In genomic region chr8:61177680-61178593, GRCm38 (mm10) we compare ENCODE assay signal across 22 mouse cellular contexts. TPM values are rescaled to one million over a fixed set of nuclear protein-coding genes. Genes with fewer than 3 reads are reported as not detected.
A peak's percentile ranks its signal among the peaks of the same experiment; 100 is the strongest.
DNase-seq lines count a peak whose midpoint lies in the region; ATAC-seq and TF ChIP-seq lines count a peak whose summit lies in the region.
"Had no signal": no experiment of that assay in that cellular context is flagged by ENCODE, and none has a peak within 500 bp of the region (broad histone marks: within the 10 kb centered on the region; RNA-seq: fewer than 3 reads in every experiment).

No protein-coding gene starts in this region.

- no peak overlapping the region for H3K4me2 ChIP-seq in midbrain, embryonic 15.5 days
- H3K4me2 ChIP-seq in midbrain, embryonic 14.5 days (ENCODE audit: low read length), result no peak overlapping the region
- no peak overlapping the region for H3K4me2 ChIP-seq in lung, postnatal 0 days (replicated peaks; ENCODE audit: low read depth, low read length)
- H3K4me2 ChIP-seq: hindbrain, embryonic 12.5 days; neural tube, embryonic 12.5 days had no signal

- H3K9me3 ChIP-seq in midbrain, embryonic 15.5 days, result no peaks in the 10 kb centered on the region
- H3K9me3 ChIP-seq in midbrain, embryonic 14.5 days (ENCODE audit: control insufficient read depth, low read length), result no peaks in the 10 kb centered on the region
- H3K9me3 ChIP-seq in lung, postnatal 0 days (ENCODE audit: low read length), result no peaks in the 10 kb centered on the region
- H3K9me3 ChIP-seq: heart, embryonic 10.5 days; hindbrain, embryonic 12.5 days; neural tube, embryonic 12.5 days had no signal

- WGBS in midbrain, embryonic 15.5 days, result 68% methylated on average over 12 of the region's 12 CpGs
- WGBS in midbrain, embryonic 14.5 days, result 73% methylated on average over 12 of the region's 12 CpGs
- 56% methylated on average over 12 of the region's 12 CpGs for WGBS in lung, postnatal 0 days

- H3K9ac ChIP-seq in midbrain, embryonic 15.5 days, result no peak overlapping the region
- no peak overlapping the region for H3K9ac ChIP-seq in midbrain, embryonic 14.5 days (replicated peaks; ENCODE audit: low read length)
- H3K9ac ChIP-seq in lung, postnatal 0 days (replicated peaks; ENCODE audit: low read depth), result no peak overlapping the region
- H3K9ac ChIP-seq: hindbrain, embryonic 12.5 days; neural tube, embryonic 12.5 days had no signal

- no peaks in the 10 kb centered on the region for H3K36me3 ChIP-seq in midbrain, embryonic 15.5 days (replicated peaks)
- H3K36me3 ChIP-seq in midbrain, embryonic 14.5 days (ENCODE audit: control insufficient read depth, insufficient read depth, low read length), result no peaks in the 10 kb centered on the region
- no peaks in the 10 kb centered on the region for H3K36me3 ChIP-seq in lung, postnatal 0 days (ENCODE audit: insufficient read depth, low read length)
- H3K36me3 ChIP-seq: heart, embryonic 10.5 days; hindbrain, embryonic 12.5 days; neural tube, embryonic 12.5 days had no signal

- peak; percentile 65; the same call in 1 of the 2 replicates for ATAC-seq in midbrain, embryonic 15.5 days (replicated peaks)
- no peak for ATAC-seq in midbrain, embryonic 14.5 days (ENCODE audit: low FRiP score, low TSS enrichment)
- no peak for ATAC-seq in lung, postnatal 0 days
- ATAC-seq: activated CD4-positive, CD25-positive, alpha-beta regulatory T cell, adult 4 months; intestine, embryonic 16.5 days; Patski had no signal

- intact Hi-C loops in gastrocnemius, adult 2 months (cut with DNase I), result no loop called here
- intact Hi-C loops in gastrocnemius, postnatal 36 days (cut with DNase I), result no loop called here
- intact Hi-C loops in left cerebral cortex, postnatal 14 days (cut with DNase I), result no loop called here

- no peak for TF ChIP-seq CTCF in gastrocnemius, adult 2 months (IDR thresholded peaks at IDR 0.05)
- TF ChIP-seq CTCF in lung, postnatal 0 days (IDR thresholded peaks at IDR 0.05), result no peak

- H3K27me3 ChIP-seq in midbrain, embryonic 15.5 days (replicated peaks), result no peaks in the 10 kb centered on the region
- no peaks in the 10 kb centered on the region for H3K27me3 ChIP-seq in midbrain, embryonic 14.5 days (ENCODE audit: control insufficient read depth, insufficient read depth, low read length)
- H3K27me3 ChIP-seq in lung, postnatal 0 days (replicated peaks; ENCODE audit: insufficient read depth, low read length), result no peaks in the 10 kb centered on the region
- H3K27me3 ChIP-seq: hindbrain, embryonic 12.5 days; neural tube, embryonic 12.5 days; Patski had no signal

- DNase-seq in gastrocnemius, adult 2 months, result no peak
- no peak for DNase-seq in gastrocnemius, postnatal 36 days
- no peak for DNase-seq in midbrain, embryonic 14.5 days
- DNase-seq in kidney, adult 8-10 months, result peak; percentile 24 to 31
- DNase-seq in lung, postnatal 0 days (ENCODE audit: low spot score), result no peak
- no peak for DNase-seq in left cerebral cortex, postnatal 14 days (ENCODE audit: low spot score in 2 of 2)
- DNase-seq: adrenal gland, postnatal 14 days; B cell, adult 2 months; cerebellum, adult 2 months; heart, postnatal 10 days; layer of hippocampus, adult 9-11 months; liver; right cerebral cortex, postnatal 25 days; thymus, postnatal 25 days had no signal

- TF ChIP-seq EP300 in lung, postnatal 0 days (IDR thresholded peaks at IDR 0.05), result no peak

- peaks cover 13% of the 10 kb centered on the region for H3K4me1 ChIP-seq in midbrain, embryonic 15.5 days
- 0 out of 2 replicates have a peak, but pooled peaks cover 7% of the 10 kb centered on the region for H3K4me1 ChIP-seq in midbrain, embryonic 14.5 days (ENCODE audit: control insufficient read depth, insufficient read depth, low read length)
- 0 out of 2 replicates have a peak, but pooled peaks cover 5% of the 10 kb centered on the region for H3K4me1 ChIP-seq in lung, postnatal 0 days (ENCODE audit: insufficient read depth, low read depth, low read length)
- H3K4me1 ChIP-seq: hindbrain, embryonic 12.5 days; neural tube, embryonic 12.5 days had no signal

- peak overlapping the region; percentile 28; the same call in 1 of the 2 replicates for H3K27ac ChIP-seq in gastrocnemius, adult 2 months
- no peak overlapping the region for H3K27ac ChIP-seq in midbrain, embryonic 15.5 days
- no peak overlapping the region for H3K27ac ChIP-seq in midbrain, embryonic 14.5 days (replicated peaks; ENCODE audit: low read depth, low read length)
- no peak overlapping the region for H3K27ac ChIP-seq in lung, postnatal 0 days (ENCODE audit: low read length)
- H3K27ac ChIP-seq: heart, embryonic 10.5 days; hindbrain, embryonic 12.5 days; neural tube, embryonic 12.5 days had no signal

- peak overlapping the region; percentile 23 for H3K4me3 ChIP-seq in gastrocnemius, adult 2 months
- no peak overlapping the region for H3K4me3 ChIP-seq in midbrain, embryonic 15.5 days
- no peak overlapping the region for H3K4me3 ChIP-seq in midbrain, embryonic 14.5 days (replicated peaks; ENCODE audit: low read depth, low read length)
- H3K4me3 ChIP-seq in lung, postnatal 0 days (ENCODE audit: low read depth, low read length), result no peak overlapping the region
- H3K4me3 ChIP-seq: erythroblast, embryonic 14.5 days; heart, embryonic 10.5 days; hindbrain, embryonic 12.5 days; neural tube, embryonic 12.5 days had no signal

RNA-seq across cellular contexts. Expression of gene Sh3rf1, which starts 45.7 kb away (rescaled TPM):
- total RNA-seq in gastrocnemius, adult 2 months (2021), result 1 to 10 TPM; 1.2 to 1.8 TPM
- 1 to 10 TPM; 1.7 to 2.2 TPM for total RNA-seq in gastrocnemius, postnatal 36 days (2021)
- 29.9 and 30.7 TPM in 2 replicates for polyA plus RNA-seq in midbrain, embryonic 15.5 days (2015; fragmentation: Nextera tagmentation; extraction: Ambion mirVana)
- 32.2 and 38.4 TPM in 2 replicates for polyA plus RNA-seq in midbrain, embryonic 14.5 days (2014; fragmentation: Nextera tagmentation; extraction: Ambion mirVana)
- 11.2 and 11.5 TPM in 2 replicates for polyA plus RNA-seq in lung, postnatal 0 days (2015; fragmentation: Nextera tagmentation; extraction: Ambion mirVana)
- total RNA-seq in left cerebral cortex, postnatal 14 days (2021), result 10 to 100 TPM; 39.5 to 41.7 TPM

Comparison
In these comparisons a context has a peak if more than half of its experiments do, and no peak if none do; other contexts are left out.
1. DNase-seq: peak in kidney, adult 8-10 months (2 of 2); none in gastrocnemius, adult 2 months (single experiment), gastrocnemius, postnatal 36 days (0 of 2), midbrain, embryonic 14.5 days (single experiment), lung, postnatal 0 days (single experiment) and left cerebral cortex, postnatal 14 days (0 of 2).
2. RNA of gene Sh3rf1, which starts 45.7 kb away (total RNA-seq): 39.5 to 41.7 TPM in left cerebral cortex, postnatal 14 days; 1.7 to 2.2 TPM in gastrocnemius, postnatal 36 days and 1.2 to 1.8 TPM in gastrocnemius, adult 2 months; every median in the first group is over 10 times any median in the second.